Mouse (Mus musculus): ENCODE data around the gene Ubac1. TPM values are rescaled to one million over a fixed set of nuclear protein-coding genes. Genes with fewer than 3 reads are reported as not detected.
A peak's percentile ranks its signal among the peaks of the same experiment; 100 is the strongest.

Gene Ubac1
- polyA plus RNA-seq, 1 experiment from 2014 or later: 98.7 TPM

DNA sequence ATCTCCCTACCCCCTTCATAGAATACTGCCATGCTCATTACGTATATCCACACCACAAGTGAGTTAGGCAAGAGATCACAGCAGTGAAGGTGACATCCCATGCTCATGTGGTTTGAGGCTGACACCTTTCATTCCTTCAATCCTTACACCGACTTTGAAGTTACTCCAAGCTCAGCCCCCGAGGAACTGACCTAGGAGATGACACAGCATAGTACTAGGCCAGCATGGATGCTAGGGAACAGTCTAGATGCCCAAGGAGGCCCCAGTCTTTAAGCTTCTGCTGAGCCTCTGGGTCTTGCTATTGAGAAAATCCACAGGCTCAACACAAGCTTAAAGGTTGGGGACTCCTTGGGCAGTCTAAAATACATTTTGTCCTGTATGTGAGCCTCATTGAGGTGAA lies 1.6 kb downstream of the Ubac1 start:
- ATAC-seq (ENCODE audit: insufficient number of reproducible peaks, low FRiP score, low TSS enrichment, low read depth): no peak
- 82% methylated on average over 3 of the region's 3 CpGs for WGBS
- Histone ChIP-seq H3K9me3 (ENCODE audit: control insufficient read depth, low read length) (no peaks in the 10 kb centered on the region), H3K4me2 (ENCODE audit: low read depth, severe bottlenecking) (peak overlapping the region; percentile 71; the same call in 1 of the 2 replicates), H3K4me1 (ENCODE audit: control insufficient read depth, insufficient read depth, low read length) (peaks cover 6% of the 10 kb centered on the region; the same call in 1 of the 2 replicates), H3K27me3 (ENCODE audit: control insufficient read depth, insufficient read depth, low read length) (no peaks in the 10 kb centered on the region), H3K9ac (ENCODE audit: low read length) (no peak overlapping the region), H3K36me3 (ENCODE audit: control insufficient read depth, insufficient read depth, low read length) (no peaks in the 10 kb centered on the region; the same call in 1 of the 2 replicates), H3K27ac (replicated peaks; ENCODE audit: low read depth, low read length) (no peak overlapping the region), H3K4me3 (ENCODE audit: low read depth, low read length) (no peak overlapping the region)
- no peak for DNase-seq (ENCODE audit: low spot score)

GRCm38 (mm10) chr2:26017326-26017725 lies 4.2 kb downstream of the Ubac1 start:
- no peak for DNase-seq (ENCODE audit: low spot score)
- Histone ChIP-seq H3K27ac (replicated peaks; ENCODE audit: low read depth, low read length) (no peak overlapping the region), H3K9ac (ENCODE audit: low read length) (0 out of 2 replicates have a peak overlapping the region, but pooled peaks have one; percentile 17), H3K4me1 (ENCODE audit: control insufficient read depth, insufficient read depth, low read length) (peaks cover 6% of the 10 kb centered on the region; the same call in 1 of the 2 replicates), H3K27me3 (ENCODE audit: control insufficient read depth, insufficient read depth, low read length) (no peaks in the 10 kb centered on the region), H3K36me3 (ENCODE audit: control insufficient read depth, insufficient read depth, low read length) (no peaks in the 10 kb centered on the region; the same call in 1 of the 2 replicates), H3K4me2 (ENCODE audit: low read depth, severe bottlenecking) (no peak overlapping the region), H3K4me3 (ENCODE audit: low read depth, low read length) (no peak overlapping the region), H3K9me3 (ENCODE audit: control insufficient read depth, low read length) (no peaks in the 10 kb centered on the region)
- no peak for ATAC-seq (ENCODE audit: insufficient number of reproducible peaks, low FRiP score, low TSS enrichment, low read depth)
- WGBS: 80% methylated on average over 4 of the region's 4 CpGs

- H3K4me3 ChIP-seq (ENCODE audit: low read depth, low read length): no peak overlapping the region
- no peaks in the 10 kb centered on the region for H3K4me1 ChIP-seq (ENCODE audit: control insufficient read depth, insufficient read depth, low read length)
- H3K27ac ChIP-seq (replicated peaks; ENCODE audit: low read depth, low read length): no peak overlapping the region
- DNase-seq (ENCODE audit: low spot score) (no peak), ATAC-seq (ENCODE audit: insufficient number of reproducible peaks, low FRiP score, low TSS enrichment, low read depth) (no peak)
- no peaks in the 10 kb centered on the region for H3K27me3 ChIP-seq (ENCODE audit: control insufficient read depth, insufficient read depth, low read length)
- H3K9ac ChIP-seq (ENCODE audit: low read length): no peak overlapping the region
- peaks cover 23% of the 10 kb centered on the region for H3K36me3 ChIP-seq (ENCODE audit: control insufficient read depth, insufficient read depth, low read length)
- H3K4me2 ChIP-seq (ENCODE audit: low read depth, severe bottlenecking): no peak overlapping the region
- no peaks in the 10 kb centered on the region for H3K9me3 ChIP-seq (ENCODE audit: control insufficient read depth, low read length)
- whole genome bisulfite sequencing: 89% methylated on average over 3 of the region's 3 CpGs
Observed at GRCm38 (mm10) chr2:26013674-26014073, 7.9 kb downstream of the Ubac1 start.

DNA sequence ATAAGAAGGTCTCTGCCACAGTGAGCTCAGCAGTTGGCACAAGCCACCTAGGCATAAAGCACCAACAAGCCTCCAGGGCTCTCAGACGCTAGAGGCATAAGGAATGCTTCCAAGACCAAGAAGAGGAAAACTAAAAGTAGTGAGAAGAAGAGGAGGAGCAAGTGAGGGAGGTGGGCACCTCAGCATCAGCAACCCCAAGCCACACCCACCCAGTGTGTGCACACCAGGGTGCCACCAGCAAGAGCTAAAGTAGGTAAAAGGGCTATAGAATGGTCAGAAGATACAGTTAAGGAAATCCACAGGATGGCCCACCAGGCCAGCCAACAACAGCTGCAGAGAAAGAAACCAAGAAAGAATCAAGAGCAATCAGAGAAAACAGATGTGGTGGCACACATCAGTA lies 10.1 kb downstream of the Ubac1 start:
- Histone ChIP-seq H3K4me1 (ENCODE audit: control insufficient read depth, insufficient read depth, low read length) (no peaks in the 10 kb centered on the region), H3K9me3 (ENCODE audit: control insufficient read depth, low read length) (no peaks in the 10 kb centered on the region), H3K9ac (ENCODE audit: low read length) (no peak overlapping the region), H3K4me3 (ENCODE audit: low read depth, low read length) (no peak overlapping the region), H3K4me2 (ENCODE audit: low read depth, severe bottlenecking) (no peak overlapping the region), H3K27ac (replicated peaks; ENCODE audit: low read depth, low read length) (no peak overlapping the region), H3K36me3 (ENCODE audit: control insufficient read depth, insufficient read depth, low read length) (peaks cover 32% of the 10 kb centered on the region), H3K27me3 (ENCODE audit: control insufficient read depth, insufficient read depth, low read length) (no peaks in the 10 kb centered on the region)
- DNase-seq (ENCODE audit: low spot score): no peak
- no peak for ATAC-seq (ENCODE audit: insufficient number of reproducible peaks, low FRiP score, low TSS enrichment, low read depth)
- 72% methylated on average over 1 of the region's 1 CpGs for WGBS

GRCm38 (mm10) chr2:26002001-26002400 lies 19.5 kb downstream of the Ubac1 start:
- H3K4me3 ChIP-seq (ENCODE audit: low read depth, low read length): no peak overlapping the region
- no peaks in the 10 kb centered on the region for H3K4me1 ChIP-seq (ENCODE audit: control insufficient read depth, insufficient read depth, low read length)
- H3K9ac ChIP-seq (ENCODE audit: low read length): no peak overlapping the region
- DNase-seq (ENCODE audit: low spot score): no peak
- no peak for ATAC-seq (ENCODE audit: insufficient number of reproducible peaks, low FRiP score, low TSS enrichment, low read depth)
- WGBS: 100% methylated on average over 2 of the region's 2 CpGs
- H3K9me3 ChIP-seq (ENCODE audit: control insufficient read depth, low read length): no peaks in the 10 kb centered on the region
- H3K27me3 ChIP-seq (ENCODE audit: control insufficient read depth, insufficient read depth, low read length): no peaks in the 10 kb centered on the region
- H3K27ac ChIP-seq (replicated peaks; ENCODE audit: low read depth, low read length): no peak overlapping the region
- peaks cover 32% of the 10 kb centered on the region for H3K36me3 ChIP-seq (ENCODE audit: control insufficient read depth, insufficient read depth, low read length)
- no peak overlapping the region for H3K4me2 ChIP-seq (ENCODE audit: low read depth, severe bottlenecking)

DNA sequence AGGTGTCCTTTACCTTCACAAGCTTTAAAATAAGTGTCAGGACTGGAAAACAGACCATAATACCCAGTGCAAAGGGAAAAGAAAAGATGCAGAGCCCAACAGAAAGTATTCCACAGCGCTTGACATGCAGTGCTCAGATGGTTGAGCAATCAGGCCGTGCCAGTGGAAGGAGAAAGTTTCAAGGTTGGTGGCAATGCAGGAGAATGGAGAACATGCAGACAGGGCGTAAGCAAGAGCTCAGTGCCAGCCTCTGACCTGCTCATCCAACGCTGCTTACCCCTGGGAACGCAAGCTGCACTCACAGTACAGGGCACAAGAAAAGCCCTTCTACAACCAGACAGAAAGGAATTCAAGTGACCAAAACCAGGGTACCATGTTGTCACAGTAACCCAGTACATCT lies 20.4 kb downstream of the Ubac1 start:
- Histone ChIP-seq H3K4me2 (ENCODE audit: low read depth, severe bottlenecking) (no peak overlapping the region), H3K27ac (replicated peaks; ENCODE audit: low read depth, low read length) (no peak overlapping the region), H3K27me3 (ENCODE audit: control insufficient read depth, insufficient read depth, low read length) (no peaks in the 10 kb centered on the region), H3K9ac (ENCODE audit: low read length) (no peak overlapping the region), H3K36me3 (ENCODE audit: control insufficient read depth, insufficient read depth, low read length) (peaks cover 28% of the 10 kb centered on the region), H3K9me3 (ENCODE audit: control insufficient read depth, low read length) (no peaks in the 10 kb centered on the region), H3K4me1 (ENCODE audit: control insufficient read depth, insufficient read depth, low read length) (no peaks in the 10 kb centered on the region), H3K4me3 (ENCODE audit: low read depth, low read length) (no peak overlapping the region)
- no peak for ATAC-seq (ENCODE audit: insufficient number of reproducible peaks, low FRiP score, low TSS enrichment, low read depth)
- WGBS: 93% methylated on average over 5 of the region's 5 CpGs
- no peak for DNase-seq (ENCODE audit: low spot score)

DNA sequence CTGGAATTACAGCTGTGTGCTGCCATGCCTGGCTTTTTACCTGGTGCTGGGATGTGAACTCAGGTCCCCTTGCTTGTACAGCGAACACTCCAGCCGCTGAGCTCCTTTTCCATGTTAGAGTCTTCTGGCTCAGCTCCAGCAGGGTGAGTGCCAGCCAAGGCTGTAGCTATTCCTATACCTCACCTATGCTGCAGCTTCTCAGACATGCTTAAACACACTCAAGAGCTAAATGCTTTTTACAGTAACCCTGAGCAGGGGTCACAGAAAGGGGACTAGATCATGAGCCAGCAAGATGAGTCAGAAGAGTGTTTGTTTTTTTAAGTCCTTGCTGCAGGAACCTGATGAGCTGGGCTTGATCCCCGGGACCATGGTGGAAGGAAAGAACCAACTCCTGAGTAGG lies 23.8 kb downstream of the Ubac1 start:
- Histone ChIP-seq H3K36me3 (ENCODE audit: control insufficient read depth, insufficient read depth, low read length) (peaks cover 17% of the 10 kb centered on the region), H3K9me3 (ENCODE audit: control insufficient read depth, low read length) (no peaks in the 10 kb centered on the region), H3K27ac (replicated peaks; ENCODE audit: low read depth, low read length) (no peak overlapping the region), H3K9ac (ENCODE audit: low read length) (no peak overlapping the region), H3K4me3 (ENCODE audit: low read depth, low read length) (no peak overlapping the region), H3K4me2 (ENCODE audit: low read depth, severe bottlenecking) (no peak overlapping the region), H3K4me1 (ENCODE audit: control insufficient read depth, insufficient read depth, low read length) (no peaks in the 10 kb centered on the region), H3K27me3 (ENCODE audit: control insufficient read depth, insufficient read depth, low read length) (no peaks in the 10 kb centered on the region)
- 93% methylated on average over 3 of the region's 3 CpGs for WGBS
- ATAC-seq (ENCODE audit: insufficient number of reproducible peaks, low FRiP score, low TSS enrichment, low read depth): no peak
- DNase-seq (ENCODE audit: low spot score): no peak

DNA sequence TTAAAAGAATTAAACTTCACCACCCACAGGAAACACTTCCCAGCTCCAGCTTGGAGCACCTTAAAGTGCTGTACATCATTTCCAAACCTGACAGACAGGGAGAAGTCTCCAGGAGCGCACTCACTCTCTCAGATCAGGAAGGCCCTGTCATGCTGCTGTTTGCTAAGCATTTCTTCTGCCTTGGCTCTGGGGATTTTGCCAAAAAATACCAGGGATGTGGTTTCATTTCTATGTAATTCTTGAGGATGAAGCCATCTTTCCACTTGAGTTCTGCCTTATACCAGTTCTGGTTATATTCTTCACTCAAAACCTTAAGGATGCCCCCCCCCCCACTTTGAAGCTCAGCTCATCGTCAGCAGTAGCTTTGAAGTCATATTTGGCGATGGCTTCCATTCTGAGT lies 26.8 kb downstream of the Ubac1 start:
- Histone ChIP-seq H3K9ac (ENCODE audit: low read length) (no peak overlapping the region), H3K27ac (replicated peaks; ENCODE audit: low read depth, low read length) (no peak overlapping the region), H3K27me3 (ENCODE audit: control insufficient read depth, insufficient read depth, low read length) (no peaks in the 10 kb centered on the region), H3K4me3 (ENCODE audit: low read depth, low read length) (no peak overlapping the region), H3K36me3 (ENCODE audit: control insufficient read depth, insufficient read depth, low read length) (peaks cover 9% of the 10 kb centered on the region), H3K4me1 (ENCODE audit: control insufficient read depth, insufficient read depth, low read length) (no peaks in the 10 kb centered on the region), H3K4me2 (ENCODE audit: low read depth, severe bottlenecking) (no peak overlapping the region), H3K9me3 (ENCODE audit: control insufficient read depth, low read length) (no peaks in the 10 kb centered on the region)
- DNase-seq (ENCODE audit: low spot score) (no peak), ATAC-seq (ENCODE audit: insufficient number of reproducible peaks, low FRiP score, low TSS enrichment, low read depth) (no peak)
- WGBS: 92% methylated on average over 3 of the region's 3 CpGs

DNA sequence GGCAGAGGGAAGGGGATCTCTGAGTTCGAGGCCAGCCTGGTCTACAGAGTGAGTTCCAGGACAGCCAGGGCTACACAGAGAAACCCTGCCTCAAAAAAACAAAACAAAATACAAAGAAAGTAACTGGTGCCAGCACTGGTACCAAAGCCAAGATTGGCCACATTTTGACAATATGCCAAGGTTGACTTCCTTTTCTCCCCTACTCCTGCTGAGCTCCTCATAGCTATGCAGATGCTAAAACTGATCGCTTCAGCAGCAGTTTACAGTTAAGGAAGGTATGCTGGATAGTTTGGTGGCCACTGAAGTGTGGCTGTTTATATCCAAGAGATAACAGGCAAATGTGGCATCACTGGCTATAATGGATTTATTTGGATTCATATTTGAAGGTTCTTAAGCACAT lies 29.3 kb downstream of the Ubac1 start:
- Histone ChIP-seq H3K36me3 (ENCODE audit: control insufficient read depth, insufficient read depth, low read length) (no peaks in the 10 kb centered on the region; the same call in 1 of the 2 replicates), H3K27ac (replicated peaks; ENCODE audit: low read depth, low read length) (no peak overlapping the region), H3K4me1 (ENCODE audit: control insufficient read depth, insufficient read depth, low read length) (no peaks in the 10 kb centered on the region), H3K9ac (ENCODE audit: low read length) (no peak overlapping the region), H3K4me3 (ENCODE audit: low read depth, low read length) (no peak overlapping the region), H3K9me3 (ENCODE audit: control insufficient read depth, low read length) (no peaks in the 10 kb centered on the region), H3K27me3 (ENCODE audit: control insufficient read depth, insufficient read depth, low read length) (no peaks in the 10 kb centered on the region), H3K4me2 (ENCODE audit: low read depth, severe bottlenecking) (no peak overlapping the region)
- DNase-seq (ENCODE audit: low spot score): no peak
- WGBS: 76% methylated on average over 2 of the region's 2 CpGs
- ATAC-seq (ENCODE audit: insufficient number of reproducible peaks, low FRiP score, low TSS enrichment, low read depth): no peak
